Mouse (Mus musculus) MEL (cell line): ENCODE results near the gene Arhgap5. TPM values are rescaled to one million over a fixed set of nuclear protein-coding genes. Genes with fewer than 3 reads are reported as not detected.

Source experiments
- DNase-seq: peaks from one replicate; pipeline ENCODE4 v3.0.0; 2011; ENCODE audit warnings: low read depth, low spot score
- H3K27ac ChIP-seq: 2 replicates; pipeline ENCODE4 v1.5.1; 2012; ENCODE audit warnings: low read depth, mild to moderate bottlenecking, control low read depth, low read length, moderate library complexity; ENCODE audit not compliant: control insufficient read depth
- H3K27me3 ChIP-seq, 2 experiments: fragments of 150-350 bp in 1 of 2; sonication (generic) in 1 of 2; 2 replicates each; pipeline ENCODE4 v1.6.1; 2012; ENCODE audit warnings: low read length in 2 of 2, mild to moderate bottlenecking in 2 of 2, improper control_type of control experiment in 1 of 2, moderate library complexity in 1 of 2; ENCODE audit not compliant: insufficient read depth in 2 of 2, control insufficient read depth in 1 of 2
- H3K36me3 ChIP-seq, 2 experiments: 2 replicates each; pipeline ENCODE4 v1.6.1; 2012 to 2014; ENCODE audit warnings: low read length in 2 of 2, improper control_type of control experiment in 1 of 2, inconsistent platforms in 1 of 2, mild to moderate bottlenecking in 1 of 2; ENCODE audit not compliant: insufficient read depth in 2 of 2, control insufficient read depth in 1 of 2
- H3K4me1 ChIP-seq, 2 experiments: fragments of 150-350 bp in 1 of 2; sonication (generic) in 1 of 2; 2 replicates each; pipeline ENCODE4 v1.6.1; 2012; ENCODE audit warnings: low read length in 2 of 2, improper control_type of control experiment in 1 of 2, mild to moderate bottlenecking in 1 of 2; ENCODE audit not compliant: insufficient read depth in 2 of 2, control insufficient read depth in 1 of 2
- H3K4me3 ChIP-seq, 2 experiments: fragments of 150-350 bp in 1 of 2; sonication (generic) in 1 of 2; 2 replicates each; pipeline ENCODE4 v1.5.1; 2012; ENCODE audit warnings: low read depth in 2 of 2, low read length in 2 of 2, mild to moderate bottlenecking in 2 of 2, moderate library complexity in 2 of 2, control low read depth in 1 of 2, improper control_type of control experiment in 1 of 2; ENCODE audit not compliant: control insufficient read depth in 1 of 2, insufficient read depth in 1 of 2
- H3K79me2 ChIP-seq: 2 replicates; pipeline ENCODE4 v1.6.1; 2012; ENCODE audit warnings: mild to moderate bottlenecking, low read length, moderate library complexity; ENCODE audit not compliant: control insufficient read depth, poor library complexity, insufficient read depth
- H3K9ac ChIP-seq: 2 replicates; pipeline ENCODE4 v1.6.1; 2012; ENCODE audit warnings: low read depth, mild to moderate bottlenecking, control low read depth, low read length, moderate library complexity; ENCODE audit not compliant: control insufficient read depth, poor library complexity, severe bottlenecking
- H3K9me3 ChIP-seq: fragments of 150-350 bp; sonication (generic); replicated peaks from 2 replicates; pipeline ENCODE4 v1.6.1; 2012; ENCODE audit warnings: mild to moderate bottlenecking, low read length, improper control_type of control experiment, moderate library complexity; ENCODE audit not compliant: insufficient read depth
- BHLHE40 ChIP-seq: IDR thresholded peaks from 2 replicates; pipeline ENCODE4 v1.6.1; 2012; ENCODE audit warnings: low read depth, mild to moderate bottlenecking, inconsistent platforms, low read length, improper control_type of control experiment, borderline replicate concordance
- CHD2 ChIP-seq: IDR thresholded peaks from 2 replicates; pipeline ENCODE4 v1.6.1; 2011; ENCODE audit warnings: low read length, improper control_type of control experiment
- CTCF ChIP-seq, 3 experiments: IDR thresholded peaks in 2 of 3; conservative IDR thresholded peaks in 1 of 3; 2 replicates each; pipeline ENCODE4 v1.5.1; 2011 to 2012; ENCODE audit warnings: low read length in 3 of 3, low read depth in 2 of 3, mild to moderate bottlenecking in 2 of 3, improper control_type of control experiment in 1 of 3, inconsistent platforms in 1 of 3, mixed read lengths in 1 of 3, moderate library complexity in 1 of 3; ENCODE audit not compliant: control insufficient read depth in 1 of 3, insufficient read depth in 1 of 3, poor library complexity in 1 of 3, severe bottlenecking in 1 of 3
- EP300 ChIP-seq, 2 experiments: IDR thresholded peaks; 2 replicates each; pipeline ENCODE4 v1.6.1; 2011; ENCODE audit warnings: improper control_type of control experiment in 2 of 2, low read length in 2 of 2, low read depth in 1 of 2, mild to moderate bottlenecking in 1 of 2
- GABPA ChIP-seq: IDR thresholded peaks from 2 replicates; pipeline ENCODE4 v1.6.1; 2012; ENCODE audit warnings: low read depth, mild to moderate bottlenecking, inconsistent platforms, low read length, improper control_type of control experiment, moderate library complexity
- GATA1 ChIP-seq: IDR thresholded peaks from 2 replicates; pipeline ENCODE4 v1.6.1; 2011; ENCODE audit warnings: low read depth, low read length, improper control_type of control experiment
- HCFC1 ChIP-seq: IDR thresholded peaks from 2 replicates; pipeline ENCODE4 v1.6.1; 2012; ENCODE audit warnings: low read depth, mild to moderate bottlenecking, inconsistent platforms, low read length, improper control_type of control experiment, moderate library complexity
- JUND ChIP-seq: IDR thresholded peaks from 2 replicates; pipeline ENCODE4 v1.6.1; 2011; ENCODE audit warnings: low read depth, mild to moderate bottlenecking, improper control_type of control experiment, low read length
- KAT2A ChIP-seq: conservative IDR thresholded peaks from 2 replicates; pipeline ENCODE4 v1.6.1; 2012; ENCODE audit warnings: low read depth, low read length, improper control_type of control experiment, inconsistent platforms
- MEF2A ChIP-seq: IDR thresholded peaks from 2 replicates; pipeline ENCODE4 v1.6.1; 2014; ENCODE audit warnings: low read depth, mild to moderate bottlenecking, inconsistent platforms, low read length, improper control_type of control experiment; ENCODE audit not compliant: poor library complexity, insufficient replicate concordance, severe bottlenecking; ENCODE audit errors: extremely low read depth
- MXI1 ChIP-seq: IDR thresholded peaks from 2 replicates; pipeline ENCODE4 v1.6.1; 2011; ENCODE audit warnings: mild to moderate bottlenecking, low read depth, low read length, improper control_type of control experiment
- NELFE ChIP-seq: IDR thresholded peaks from 2 replicates; pipeline ENCODE4 v1.6.1; 2011; ENCODE audit warnings: low read depth, low read length, improper control_type of control experiment
- NRF1 ChIP-seq: IDR thresholded peaks from 2 replicates; pipeline ENCODE4 v1.6.1; 2014; ENCODE audit warnings: low read depth, mild to moderate bottlenecking, inconsistent platforms, low read length, improper control_type of control experiment, moderate library complexity; ENCODE audit not compliant: poor library complexity, insufficient read depth, severe bottlenecking
- POLR2AphosphoS5 ChIP-seq: IDR thresholded peaks from 2 replicates; pipeline ENCODE4 v1.6.1; 2012; ENCODE audit warnings: low read depth, borderline replicate concordance, mild to moderate bottlenecking, inconsistent platforms, low read length, moderate library complexity, mixed read lengths
- RAD21 ChIP-seq: IDR thresholded peaks from 2 replicates; pipeline ENCODE4 v1.6.1; 2011; ENCODE audit warnings: mild to moderate bottlenecking, low read depth, low read length, improper control_type of control experiment
- SMC3 ChIP-seq: IDR thresholded peaks from 2 replicates; pipeline ENCODE4 v1.6.1; 2011; ENCODE audit warnings: low read depth, low read length, improper control_type of control experiment
- TBP ChIP-seq: IDR thresholded peaks from 2 replicates; pipeline ENCODE4 v1.8.0; 2011; ENCODE audit warnings: low read depth, low read length, improper control_type of control experiment
- TCF12 ChIP-seq: IDR thresholded peaks from 2 replicates; pipeline ENCODE4 v1.6.1; 2014; ENCODE audit warnings: low read depth, mild to moderate bottlenecking, inconsistent platforms, low read length, improper control_type of control experiment, moderate library complexity
- USF1 ChIP-seq: IDR thresholded peaks from 2 replicates; pipeline ENCODE4 v1.6.1; 2014; ENCODE audit warnings: low read depth, mild to moderate bottlenecking, inconsistent platforms, low read length, improper control_type of control experiment, moderate library complexity
- ZKSCAN1 ChIP-seq: IDR thresholded peaks from 2 replicates; pipeline ENCODE4 v1.6.1; 2012; ENCODE audit warnings: low read depth, mild to moderate bottlenecking, inconsistent platforms, low read length, improper control_type of control experiment, moderate library complexity
- ZMIZ1 ChIP-seq: IDR thresholded peaks from 2 replicates; pipeline ENCODE4 v1.6.1; 2012; ENCODE audit warnings: low read depth, mild to moderate bottlenecking, inconsistent platforms, low read length, improper control_type of control experiment, moderate library complexity
- ZNF384 ChIP-seq: IDR thresholded peaks from 2 replicates; pipeline ENCODE4 v1.6.1; 2012; ENCODE audit warnings: low read depth, mild to moderate bottlenecking, inconsistent platforms, low read length, improper control_type of control experiment
- polyA plus RNA-seq, 2 experiments: library from polyadenylated mRNA; stranded (reverse) in 1 of 2; unstranded in 1 of 2; fragments of >175 nt in 1 of 2; fragments of >200 nt in 1 of 2; gene quantifications; 2 replicates each; pipeline versions ENCODE4 v1.2.1 to v1.2.4; 2012; ENCODE audit warnings: low replicate concordance in 2 of 2, low read depth in 1 of 2; ENCODE audit not compliant: insufficient read length in 2 of 2, insufficient read depth in 1 of 2, missing spikeins in 1 of 2
- total RNA-seq: library from RNA; depleted of rRNA; stranded (reverse); fragments of 300-350 nt; gene quantifications from 2 replicates; pipeline ENCODE4 v1.2.3, GENCODE M21; 2012

Arhgap5 gene
- total and polyA plus RNA-seq, 3 experiments, result 10.5 to 108 (median 11.8) TPM

GRCm38 (mm10) chr12:52488266-52488975 is 15.4 kb upstream of the Arhgap5 start:
- Histone ChIP-seq H3K9ac (no peak overlapping the region), H3K27ac (no peak overlapping the region), H3K79me2 (no peaks in the 10 kb centered on the region), H3K4me1 (no peaks in the 10 kb centered on the region), H3K9me3 (no peaks in the 10 kb centered on the region), H3K27me3 (peaks cover 0 to 4% of the 10 kb centered on the region in 2 experiments; a peak in 3 of 4 replicates), H3K4me3 (no peak overlapping the region), H3K36me3 (no peaks in the 10 kb centered on the region)
- TF ChIP-seq TCF12 (no peak), ZMIZ1 (no peak), NELFE (no peak), JUND (no peak), RAD21 (no peak), EP300 (IDR thresholded peaks at IDR 0.05; ENCODE audit: low read depth in 1 of 2, low read length in 2 of 2) (no peak), HCFC1 (no peak), TBP (no peak), BHLHE40 (no peak), GABPA (no peak), ZKSCAN1 (no peak)
- DNase-seq, result no peak

GRCm38 (mm10) chr12:52493281-52493681 is 10.5 kb upstream of the Arhgap5 start:
- no peak for TF ChIP-seq CHD2
- no peak for TF ChIP-seq JUND
- TF ChIP-seq POLR2AphosphoS5, result no peak
- no peak for TF ChIP-seq ZKSCAN1
- TF ChIP-seq GATA1, result no peak
- no peak for DNase-seq
- Histone ChIP-seq H3K27ac (no peak overlapping the region), H3K36me3 (no peaks in the 10 kb centered on the region), H3K4me3 (no peak overlapping the region), H3K4me1 (no peaks in the 10 kb centered on the region), H3K27me3 (peaks cover 0 to 3% of the 10 kb centered on the region in 2 experiments; a peak in 2 of 4 replicates), H3K9ac (no peak overlapping the region), H3K79me2 (no peaks in the 10 kb centered on the region), H3K9me3 (no peaks in the 10 kb centered on the region)

- TF ChIP-seq ZMIZ1 (no peak), MEF2A (no peak), HCFC1 (no peak), NRF1 (no peak), MXI1 (no peak), KAT2A (no peak), CTCF (IDR thresholded peaks at IDR 0.05 in 2 of 3, conservative IDR thresholded peaks at IDR 0.05 in 1 of 3; ENCODE audit: control insufficient read depth in 1 of 3, insufficient read depth in 1 of 3, low read depth in 2 of 3, low read length in 3 of 3, poor library complexity in 1 of 3, severe bottlenecking in 1 of 3) (no peak), SMC3 (no peak), TCF12 (no peak), EP300 (IDR thresholded peaks at IDR 0.05; ENCODE audit: low read depth in 1 of 2, low read length in 2 of 2) (no peak), CHD2 (no peak), ZNF384 (no peak), USF1 (no peak)
- peaks cover 0 to 5% of the 10 kb centered on the region in 2 experiments; a peak in 2 of 4 replicates for H3K36me3 ChIP-seq
These were observed 6.6 kb upstream of the Arhgap5 start for GRCm38 (mm10) chr12:52497209-52497608.

More at GRCm38 (mm10) chr12:52497209-52497608, 6.6 kb upstream of the Arhgap5 start:
- no peak overlapping the region for H3K27ac ChIP-seq
- H3K9me3 ChIP-seq, result no peaks in the 10 kb centered on the region
- peaks cover 0 to 2% of the 10 kb centered on the region in 2 experiments; a peak in 1 of 4 replicates for H3K4me1 ChIP-seq
- no peaks in the 10 kb centered on the region; a peak in 1 of 4 replicates for H3K27me3 ChIP-seq
- no peak overlapping the region for H3K4me3 ChIP-seq
- H3K9ac ChIP-seq, result no peak overlapping the region
- no peak for DNase-seq
- no peaks in the 10 kb centered on the region for H3K79me2 ChIP-seq
